ENCODE assay signal across 9 mouse cellular contexts in the genomic region with DNA sequence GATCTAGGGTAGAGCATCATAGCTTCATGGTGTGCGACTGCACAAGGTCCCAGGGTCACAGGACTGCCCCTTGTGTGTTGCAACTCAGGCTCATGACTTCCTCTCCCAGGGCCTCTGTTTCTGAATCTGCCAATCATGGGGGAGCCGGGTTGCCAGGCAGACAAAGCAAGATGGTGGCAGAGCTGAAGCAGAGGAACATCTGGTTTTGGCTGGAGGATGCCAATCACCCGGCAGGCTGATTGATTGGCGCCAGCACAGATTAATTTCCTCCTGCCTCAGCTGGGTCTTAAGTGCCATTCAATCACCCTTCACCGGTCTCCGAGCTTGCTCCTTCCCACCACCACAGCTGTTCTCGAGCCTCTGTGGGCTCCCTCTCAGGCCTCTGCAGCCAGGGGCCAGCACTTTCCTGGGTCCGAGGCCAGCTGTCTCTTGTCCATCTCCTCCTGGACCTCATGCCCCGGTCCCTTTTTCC. TPM values are rescaled to one million over a fixed set of nuclear protein-coding genes. Genes with fewer than 3 reads are reported as not detected.
DNase-seq lines count a peak whose midpoint lies in the region; ATAC-seq lines count a peak whose summit lies in the region.
"Had no signal": no experiment of that assay in that cellular context is flagged by ENCODE, and none has a peak within 500 bp of the region (broad histone marks: within the 10 kb centered on the region; RNA-seq: fewer than 3 reads in every experiment).

No protein-coding gene starts in this region.

- H3K9ac ChIP-seq in kidney, embryonic 15.5 days, result no peak overlapping the region
- H3K9ac ChIP-seq in hindbrain, embryonic 12.5 days, result no peak overlapping the region
- H3K9ac ChIP-seq: hindbrain, embryonic 15.5 days had no signal

- H3K4me1 ChIP-seq in kidney, embryonic 15.5 days, result peaks cover 33% of the 10 kb centered on the region
- peaks cover 50% of the 10 kb centered on the region for H3K4me1 ChIP-seq in hindbrain, embryonic 12.5 days

- DNase-seq in kidney, postnatal 14 days, result no peak
- peak; percentile 46 for DNase-seq in mesoderm, embryonic 11.5 days (ENCODE audit: low read depth, low spot score)
- no peak for DNase-seq in frontal cortex, postnatal 14 days (ENCODE audit: low spot score in 2 of 2)
- DNase-seq in retina, postnatal 1 day, result no peak
- no peak for DNase-seq in gastrocnemius, adult 18-20 months (ENCODE audit: low spot score)

- H3K4me3 ChIP-seq in kidney, embryonic 15.5 days (replicated peaks), result no peak overlapping the region
- no peak overlapping the region for H3K4me3 ChIP-seq in hindbrain, embryonic 12.5 days
- H3K4me3 ChIP-seq: hindbrain, embryonic 15.5 days had no signal

- H3K27ac ChIP-seq in kidney, embryonic 15.5 days, result 0 out of 2 replicates have a peak overlapping the region, but pooled peaks have one; percentile 34
- H3K27ac ChIP-seq in hindbrain, embryonic 12.5 days, result peak overlapping the region; percentile 76
- H3K27ac ChIP-seq: hindbrain, embryonic 15.5 days had no signal

- no peak for ATAC-seq in kidney, embryonic 15.5 days (replicated peaks; ENCODE audit: low FRiP score)
- peak; percentile 58 for ATAC-seq in common myeloid progenitor, adult 5-6 weeks (replicated peaks; ENCODE audit: low read depth, poor library complexity, severe bottlenecking)
- ATAC-seq in hindbrain, embryonic 12.5 days (ENCODE audit: low FRiP score), result no peak

- H3K36me3 ChIP-seq in kidney, embryonic 15.5 days, result no peaks in the 10 kb centered on the region
- H3K36me3 ChIP-seq in hindbrain, embryonic 12.5 days, result no peaks in the 10 kb centered on the region
- H3K36me3 ChIP-seq: hindbrain, embryonic 15.5 days had no signal

- no peaks in the 10 kb centered on the region for H3K27me3 ChIP-seq in kidney, embryonic 15.5 days
- H3K27me3 ChIP-seq in hindbrain, embryonic 12.5 days, result no peaks in the 10 kb centered on the region
- H3K27me3 ChIP-seq: hindbrain, embryonic 15.5 days had no signal

- 27% methylated on average over 9 of the region's 9 CpGs for WGBS in kidney, embryonic 15.5 days
- 30% methylated on average over 9 of the region's 9 CpGs for WGBS in hindbrain, embryonic 12.5 days

- no peak overlapping the region for H3K4me2 ChIP-seq in kidney, embryonic 15.5 days
- H3K4me2 ChIP-seq in hindbrain, embryonic 12.5 days (replicated peaks), result no peak overlapping the region
- H3K4me2 ChIP-seq: hindbrain, embryonic 15.5 days had no signal

- no peaks in the 10 kb centered on the region for H3K9me3 ChIP-seq in kidney, embryonic 15.5 days (replicated peaks)
- H3K9me3 ChIP-seq in hindbrain, embryonic 12.5 days (replicated peaks), result no peaks in the 10 kb centered on the region
- H3K9me3 ChIP-seq: hindbrain, embryonic 15.5 days had no signal

RNA-seq across cellular contexts. Expression of a gene that starts 46.1 kb away (rescaled TPM):
- polyA plus RNA-seq in kidney, embryonic 15.5 days (2015; fragmentation: Nextera tagmentation; extraction: Ambion mirVana), result 238 and 287 TPM in 2 replicates
- 0.41 TPM in 1 of 2 replicates, not detected in the other for total RNA-seq in common myeloid progenitor, adult 5-6 weeks (2017)
- 3,841 and 3,900 TPM in 2 replicates for polyA plus RNA-seq in hindbrain, embryonic 12.5 days (2016; fragmentation: Nextera tagmentation; extraction: Ambion mirVana)
- 10 to 100 TPM in 1 of 2 experiments, 1 to 10 TPM in 1; 1.6 to 16.4 TPM for total RNA-seq in gastrocnemius, adult 18-20 months (2021)

RNA-seq across cellular contexts. Expression of a gene that starts 57.3 kb away (rescaled TPM):
- 48.3 and 51.6 TPM in 2 replicates for polyA plus RNA-seq in kidney, embryonic 15.5 days (2015; fragmentation: Nextera tagmentation; extraction: Ambion mirVana)
- 9.4 and 16.7 TPM in 2 replicates for total RNA-seq in common myeloid progenitor, adult 5-6 weeks (2017)
- 139 and 140 TPM in 2 replicates for polyA plus RNA-seq in hindbrain, embryonic 12.5 days (2016; fragmentation: Nextera tagmentation; extraction: Ambion mirVana)
- total RNA-seq in gastrocnemius, adult 18-20 months (2021), result 10 to 100 TPM; 28.0 to 36.7 TPM
